Mouse (Mus musculus) kidney, adult 18-20 months (tissue): ENCODE measurements around the gene Siglecg.

Source experiments
- DNase-seq: peaks from one replicate; pipeline ENCODE4 v3.0.0; 2021

Gene Siglecg

GRCm38 (mm10) chr7:43442684-43443083 is 34.7 kb downstream of the Siglecg start:
- DNase-seq, result no peak

- DNase-seq, result peak; percentile 87
These were observed 35.3 kb downstream of the Siglecg start for GRCm38 (mm10) chr7:43443126-43443916.

DNA sequence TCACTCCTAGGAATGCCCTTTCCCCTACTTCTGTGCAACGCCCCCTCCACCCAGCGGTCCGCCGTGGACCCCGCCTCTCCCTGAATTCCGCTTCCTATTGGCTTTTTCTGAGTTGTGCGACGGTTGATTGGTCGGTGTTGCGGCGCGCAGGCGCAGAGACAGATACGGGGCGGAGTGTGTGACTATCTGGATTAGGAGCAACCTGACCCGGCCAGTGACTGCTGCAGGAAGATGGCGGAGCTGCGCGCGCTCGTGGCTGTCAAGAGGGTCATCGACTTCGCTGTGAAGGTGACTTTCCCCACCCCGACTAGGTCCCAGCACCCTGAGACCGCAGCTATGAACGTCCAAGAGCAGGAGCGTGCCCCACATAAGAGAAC is 35.9 kb downstream of the Siglecg start, which contains the start of the genes Etfb and Gm45233:
Gene Etfb, plus strand, starts transcription at position 167 of the 377 bp plus-strand sequence.
Gene Gm45233, plus strand, starts transcription at position 212 of the 377 bp plus-strand sequence.
- DNase-seq, result peak; percentile 94

GRCm38 (mm10) chr7:43447801-43448200 is 39.8 kb downstream of the Siglecg start:
- peak; percentile 68 for DNase-seq

DNA sequence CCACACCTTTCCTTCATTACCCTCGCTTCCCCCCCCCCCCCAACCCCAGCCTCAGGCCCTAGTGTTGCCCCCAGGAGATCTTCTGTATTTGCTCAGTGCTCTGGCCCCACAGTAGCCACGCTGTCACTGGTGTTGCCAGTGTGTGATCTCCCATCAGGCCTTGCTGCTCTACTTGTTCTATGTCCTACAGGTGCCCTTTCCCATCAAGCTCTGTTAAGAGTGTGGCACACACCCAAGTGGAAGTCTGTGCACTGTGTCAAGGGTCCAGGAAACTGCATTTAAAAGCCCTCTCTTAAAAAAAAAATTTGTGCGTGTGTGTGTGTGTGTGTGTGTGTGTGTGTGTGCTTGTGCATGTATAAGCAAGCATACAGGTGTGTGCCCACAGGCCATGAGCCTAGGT is 40.2 kb downstream of the Siglecg start:
- peak; percentile 45 for DNase-seq

- DNase-seq, result no peak
These were observed 41.8 kb downstream of the Siglecg start for GRCm38 (mm10) chr7:43449811-43450210.

GRCm38 (mm10) chr7:43451726-43452125 is 43.7 kb downstream of the Siglecg start:
- no peak for DNase-seq

GRCm38 (mm10) chr7:43452609-43453008 is 44.6 kb downstream of the Siglecg start:
- no peak for DNase-seq

- peak; percentile 73 for DNase-seq
These were observed 45.8 kb downstream of the Siglecg start for GRCm38 (mm10) chr7:43453599-43454355.

GRCm38 (mm10) chr7:43454371-43454770 is 46.4 kb downstream of the Siglecg start:
- peak; percentile 43 for DNase-seq

- no peak for DNase-seq
These were observed 54.8 kb downstream of the Siglecg start, which contains the start of gene Vsig10l for GRCm38 (mm10) chr7:43462851-43463250. Gene Vsig10l, plus strand, starts transcription at chr7:43463151.

GRCm38 (mm10) chr7:43463976-43464375 is 56.0 kb downstream of the Siglecg start:
- DNase-seq, result no peak

GRCm38 (mm10) chr7:43464864-43465343 is 56.9 kb downstream of the Siglecg start:
- no peak for DNase-seq

- peak; percentile 93 for DNase-seq
These were observed 57.5 kb downstream of the Siglecg start for GRCm38 (mm10) chr7:43465344-43466098.

- peak; percentile 85 for DNase-seq
These were observed 58.2 kb downstream of the Siglecg start for GRCm38 (mm10) chr7:43466099-43466694.
